Mouse (Mus musculus) megakaryocyte, embryonic 14.5 days (primary cell): ENCODE measurements around the gene Lama5.

Source experiments
- FLI1 ChIP-seq: IDR thresholded peaks from 2 replicates; pipeline ENCODE4 v1.6.1; 2012; ENCODE audit warnings: low read length, inconsistent platforms, mixed read lengths
- GATA1 ChIP-seq: IDR thresholded peaks from 3 replicates; pipeline ENCODE4 v1.6.1; 2012; ENCODE audit warnings: mixed read lengths, low read length, inconsistent platforms, borderline replicate concordance

- TF ChIP-seq GATA1 (no peak), FLI1 (no peak)
These were observed 52.5 kb downstream of the Lama5 start for GRCm38 (mm10) chr2:180173163-180173562.
